Mouse (Mus musculus) mouse trophoblast stem cell (cell line): Measurements from ENCODE around the gene Lao1.
"Not testable (repeated sequence)": the region's sequence is repeated elsewhere in the genome, so short reads cannot be mapped to it uniquely, and the experiment has no call there.

Experiments
- in situ Hi-C, 2 experiments: fragments of 300-500 bp; cut with MseI, MboI; formaldehyde crosslinking; loops; 2 replicates in 1 of 2; 3 replicates in 1 of 2; pipeline ENCODE4 v1.15.1; 2025

Gene Lao1

DNA sequence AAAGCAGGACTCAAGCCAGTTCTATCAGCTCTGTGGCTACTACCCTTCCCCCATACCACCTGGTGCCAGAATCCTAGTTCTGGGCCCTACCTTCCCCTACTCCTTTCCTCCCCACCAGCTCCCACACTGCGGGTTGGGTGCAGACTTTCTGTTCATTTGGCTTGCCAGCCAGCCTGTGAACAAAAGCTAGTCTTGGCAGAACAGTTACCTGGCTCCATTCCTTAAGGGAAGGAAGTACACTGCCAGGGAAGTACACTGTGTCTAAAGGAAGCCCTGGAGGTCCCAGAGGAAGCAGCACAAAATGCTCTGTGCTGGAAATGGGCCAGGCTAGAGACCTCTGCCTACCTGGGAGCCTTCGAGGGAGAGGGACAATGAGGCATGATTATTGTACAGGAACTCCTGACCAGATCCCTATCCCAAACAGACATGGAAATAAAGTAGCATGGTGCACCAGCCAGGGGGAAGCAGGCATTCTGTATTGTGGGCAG lies at the start of gene Lao1:
Gene Lao1 (plus strand): TSS at position 438 of the 488 bp plus-strand sequence.
- in situ Hi-C loops: no loop called here

DNA sequence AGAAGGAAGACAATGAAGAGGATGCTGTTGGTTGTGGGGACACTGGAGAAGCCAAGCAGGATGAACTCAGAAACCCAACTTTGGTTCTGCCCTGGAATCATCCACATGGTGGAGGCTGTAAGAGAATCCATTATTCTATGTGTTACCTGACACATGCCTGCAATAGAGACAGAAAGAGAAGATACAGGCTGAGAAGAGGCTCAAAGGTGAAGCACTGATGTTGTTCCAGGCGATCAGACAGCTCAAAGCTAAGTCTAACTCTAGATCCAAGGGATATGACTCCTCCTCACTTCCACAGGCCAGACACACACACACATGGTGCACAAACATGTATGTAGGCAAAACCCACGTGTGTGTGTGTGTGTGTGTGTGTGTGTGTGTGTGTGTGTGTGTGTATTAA lies 44.0 kb upstream of the Lao1 start, which contains the start of gene Olfr1329:
Gene Olfr1329 (minus strand): TSS at position 101 of the 400 bp plus-strand sequence.
- in situ Hi-C loops: not testable (repeated sequence)

DNA sequence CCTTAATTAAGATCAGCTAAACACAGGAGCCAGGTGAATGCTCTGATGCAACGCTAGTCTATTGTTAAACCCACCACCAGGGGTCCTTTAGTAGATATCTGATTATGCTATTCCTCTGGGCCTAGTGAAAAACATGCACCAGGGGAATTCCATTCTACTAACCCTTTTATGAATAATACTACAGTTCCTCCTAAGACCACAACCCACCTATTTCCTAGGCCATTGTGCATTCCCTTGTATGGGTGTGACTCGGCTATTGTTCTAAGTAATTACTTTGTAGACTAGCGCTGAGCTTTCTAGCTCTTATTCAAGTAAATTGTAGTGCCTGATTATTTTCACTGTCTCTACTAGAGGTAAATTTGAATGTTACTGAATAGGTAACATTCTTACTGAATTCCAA lies 30.1 kb upstream of the Lao1 start:
- in situ Hi-C loops: not testable (repeated sequence)

DNA sequence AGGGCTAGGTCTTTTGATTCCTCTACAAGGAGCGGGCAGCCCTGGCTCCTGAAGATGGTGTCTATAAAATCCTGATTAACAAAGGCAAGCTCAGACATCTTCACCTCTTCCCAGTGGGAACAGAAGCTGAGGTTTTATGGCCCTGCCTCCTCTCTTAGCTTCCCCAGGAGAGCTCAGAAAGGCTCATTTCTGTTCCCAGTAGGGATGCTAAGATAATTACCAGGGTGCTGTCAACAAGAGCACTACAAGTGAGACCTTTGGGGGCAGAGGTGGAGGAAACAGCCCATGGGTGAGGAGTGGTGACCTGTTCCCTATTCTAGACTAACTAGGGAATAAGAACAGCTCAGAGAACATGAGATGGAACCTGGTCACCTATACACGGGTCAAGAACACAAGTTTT lies 22.9 kb upstream of the Lao1 start, which contains the start of gene Olfr1328:
Gene Olfr1328 (minus strand): TSS at position 101 of the 400 bp plus-strand sequence.
- in situ Hi-C loops: no loop called here

DNA sequence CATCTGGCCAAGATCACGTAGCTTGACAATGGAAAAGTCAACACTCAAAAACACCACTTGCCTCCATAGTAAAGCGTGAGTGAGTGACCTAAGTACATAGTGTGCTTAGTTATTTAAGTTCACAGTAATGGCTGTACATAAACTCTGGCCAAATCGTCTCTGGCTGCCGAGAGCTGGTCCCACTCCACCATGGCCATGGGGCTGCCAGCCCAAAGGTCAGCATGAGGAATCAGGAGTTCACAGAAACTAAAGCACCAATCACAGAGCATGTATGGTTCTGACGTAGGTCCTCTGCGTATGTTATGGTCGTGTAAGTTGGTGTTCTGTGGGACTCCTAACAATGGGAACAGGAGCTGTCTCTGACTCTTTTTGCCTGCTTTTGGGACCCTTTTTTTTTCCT lies 2.6 kb upstream of the Lao1 start:
- in situ Hi-C loops: no loop called here

DNA sequence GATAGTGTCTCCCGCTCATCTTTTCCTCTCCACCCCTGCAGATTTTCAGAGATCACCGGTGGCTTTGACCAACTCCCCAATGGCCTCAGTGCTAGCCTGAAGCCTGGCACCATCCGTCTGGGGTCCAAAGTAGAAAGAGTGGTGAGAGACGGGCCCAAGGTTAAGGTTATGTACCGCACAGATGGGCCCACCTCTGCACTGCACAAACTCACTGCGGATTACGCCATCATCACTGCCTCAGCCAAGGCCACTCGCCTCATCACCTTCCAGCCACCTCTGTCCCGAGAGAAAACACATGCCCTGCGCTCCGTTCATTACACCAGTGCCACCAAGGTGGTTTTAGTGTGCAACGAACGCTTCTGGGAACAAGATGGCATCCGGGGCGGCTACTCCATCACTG lies 6.3 kb downstream of the Lao1 start:
- in situ Hi-C loops: no loop called here

DNA sequence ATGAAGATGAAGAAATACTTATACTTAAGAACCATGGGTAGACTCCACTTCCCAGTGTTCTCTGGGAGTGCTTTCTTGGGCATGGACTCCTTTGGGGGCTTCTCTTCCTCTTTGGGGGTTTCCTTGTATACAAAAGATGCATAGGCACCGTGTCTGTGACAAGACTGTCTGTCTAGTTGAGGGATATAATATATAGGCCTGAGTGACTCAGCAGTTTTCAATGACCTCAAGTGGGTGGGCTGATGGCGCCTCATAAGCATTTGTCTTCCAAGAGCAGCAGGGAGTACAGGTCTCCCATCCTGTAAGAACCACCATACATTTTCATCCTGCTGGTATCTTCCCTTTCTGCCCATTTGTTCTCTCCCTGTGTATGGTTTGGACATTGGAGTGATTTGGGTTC lies 11.9 kb downstream of the Lao1 start:
- in situ Hi-C loops: no loop called here

DNA sequence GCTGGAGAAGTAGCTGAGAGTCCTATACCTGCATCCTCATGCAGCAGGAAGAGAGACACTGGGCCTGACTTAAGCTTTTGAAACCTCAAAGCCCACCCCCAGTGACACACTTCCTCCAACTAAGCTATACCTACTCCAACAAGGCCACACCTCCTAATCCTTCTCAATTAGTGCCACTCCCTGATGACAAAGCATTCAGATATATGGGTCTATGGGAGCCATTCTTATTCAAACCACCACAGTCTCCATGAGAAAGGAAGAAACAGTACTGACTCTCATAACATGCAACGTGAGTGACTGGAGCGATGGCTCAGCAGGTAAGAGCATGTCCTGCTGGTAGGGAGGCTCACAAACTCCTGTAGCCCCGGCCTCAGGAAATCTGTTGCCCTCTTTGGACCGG lies 23.9 kb downstream of the Lao1 start:
- in situ Hi-C loops: loop anchor here (10.0 kb wide), 1 partner anchor 340 kb away; no protein-coding TSS in a partner anchor

DNA sequence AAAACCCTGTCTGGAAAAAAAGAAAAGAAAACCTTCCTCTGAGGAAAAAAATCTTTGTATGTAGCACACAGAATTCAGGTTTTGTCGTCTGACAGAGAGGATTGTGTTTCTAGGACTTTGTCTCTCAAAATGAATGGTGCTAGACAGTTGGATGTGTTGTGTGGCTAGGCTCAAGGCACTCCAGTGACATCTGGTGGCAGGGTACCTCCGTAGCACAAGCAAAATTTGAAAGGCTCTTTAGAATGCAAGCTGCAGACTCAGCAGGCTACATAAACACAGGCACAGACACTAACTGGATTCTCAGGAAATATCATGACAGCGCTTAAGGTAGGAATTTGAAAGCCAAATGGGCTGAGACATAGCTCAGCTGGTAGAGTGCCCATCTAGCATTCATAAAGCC lies 27.2 kb downstream of the Lao1 start:
- in situ Hi-C loops: loop anchor here (10.0 kb wide), 1 partner anchor 344 kb away; no protein-coding TSS in a partner anchor

DNA sequence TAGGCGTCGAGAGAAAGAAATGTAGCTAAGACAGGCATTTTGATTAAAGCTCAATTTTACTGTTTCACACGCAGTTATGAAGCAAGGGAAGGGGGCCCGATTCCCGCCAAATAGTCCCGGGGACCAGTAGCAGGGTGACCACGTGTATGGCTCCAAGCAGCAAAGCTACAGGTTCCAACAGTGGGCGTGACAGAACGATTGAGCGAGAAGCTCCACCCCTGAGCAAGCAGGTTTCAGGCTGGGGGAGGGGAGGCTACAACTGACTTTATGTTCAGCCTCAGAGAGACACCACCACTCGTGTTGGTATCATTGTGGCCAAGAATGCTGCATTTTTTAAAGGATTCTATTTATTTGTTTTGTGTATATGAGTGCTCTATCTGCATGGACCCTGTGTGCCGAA lies 28.0 kb downstream of the Lao1 start:
- in situ Hi-C loops: loop anchor here (10.0 kb wide), 1 partner anchor 345 kb away; no protein-coding TSS in a partner anchor

DNA sequence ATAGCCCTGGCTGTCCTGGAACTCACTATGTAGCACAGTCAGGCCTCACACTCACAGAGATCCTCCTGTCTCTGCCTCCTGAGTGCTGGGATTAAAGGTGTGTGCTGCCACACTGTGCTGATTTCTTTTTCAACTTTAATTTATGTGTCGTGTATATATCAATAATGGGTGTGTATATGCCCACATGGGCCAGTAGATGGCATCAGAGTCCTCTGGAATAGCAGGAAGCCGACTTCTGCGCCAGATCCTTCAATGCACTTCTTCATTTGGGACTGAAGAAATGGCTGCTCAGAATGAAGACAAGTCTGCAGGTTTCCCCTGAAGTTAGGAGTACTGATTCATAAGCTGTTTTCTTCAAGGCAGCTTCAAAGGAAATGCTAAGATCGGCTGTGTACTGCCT lies 30.4 kb downstream of the Lao1 start:
- in situ Hi-C loops: loop anchor here (5.0 to 10.0 kb wide), 2 partner anchors 173 to 176 kb away; no protein-coding TSS in a partner anchor

DNA sequence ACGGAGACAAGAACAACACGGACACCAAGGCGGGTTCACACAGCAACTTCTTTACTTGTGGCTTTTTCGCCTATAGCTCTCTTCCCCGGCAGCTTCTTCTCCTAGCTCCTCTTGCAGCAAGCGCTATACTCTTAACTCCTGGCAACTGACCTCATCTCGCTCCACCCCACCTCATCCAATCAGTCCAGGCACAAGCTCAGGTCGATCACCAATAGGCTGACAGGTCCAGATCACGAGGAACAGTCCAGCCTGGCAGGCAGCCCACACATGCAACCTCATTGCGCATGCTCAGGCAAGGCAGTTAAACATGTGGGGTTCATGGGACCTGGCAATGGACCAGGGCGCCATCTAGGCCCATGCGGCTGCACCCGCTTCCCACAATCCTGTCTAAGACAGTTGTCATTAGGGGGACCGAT lies 35.8 kb downstream of the Lao1 start:
- in situ Hi-C loops: loop anchor here in 1 of 2 experiments (10.0 kb wide), 1 partner anchor 168 kb away; no protein-coding TSS in a partner anchor

DNA sequence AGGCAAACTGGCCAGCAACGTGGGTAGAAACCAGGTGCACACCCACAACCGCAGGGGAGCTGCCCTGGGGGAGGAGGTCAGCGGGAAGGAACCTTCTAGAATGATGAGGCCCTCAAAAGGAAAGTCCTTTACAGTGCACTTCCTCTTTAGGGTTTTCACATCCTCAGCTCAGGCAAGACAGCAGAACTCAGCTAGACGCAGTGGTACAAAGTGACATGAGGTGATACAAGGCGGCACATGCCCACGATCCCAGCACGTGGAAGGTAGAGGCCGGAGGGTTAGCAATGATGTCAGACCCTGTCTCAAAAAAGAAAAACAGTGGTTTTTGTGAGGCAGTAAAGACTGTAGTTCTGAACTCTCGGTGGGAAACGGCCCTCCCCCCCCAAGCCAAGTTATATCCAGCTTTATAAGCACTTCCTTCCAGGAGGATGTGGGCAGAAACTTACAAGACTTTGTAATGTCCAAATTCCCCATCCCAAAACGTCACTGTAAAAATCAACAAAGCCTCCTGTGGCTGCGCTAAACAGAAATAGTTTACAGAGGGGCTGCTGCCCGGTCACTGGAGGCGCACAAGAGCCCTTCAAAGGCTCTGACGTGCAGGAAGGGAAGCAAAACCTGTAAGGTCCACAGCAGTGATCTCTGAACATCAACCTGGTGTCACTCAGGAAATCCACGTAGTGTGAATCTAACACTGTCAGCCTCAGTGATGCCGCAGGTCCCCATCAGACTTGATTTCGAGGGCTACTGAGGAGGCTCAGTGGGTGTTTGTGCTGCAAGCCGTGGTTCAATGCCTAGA lies 38.5 kb downstream of the Lao1 start:
- in situ Hi-C loops: loop anchor here (5.0 to 10.0 kb wide), 2 partner anchors 107 to 165 kb away; partner anchors contain the start of gene Slc2a1 (in 1 of the 2)

DNA sequence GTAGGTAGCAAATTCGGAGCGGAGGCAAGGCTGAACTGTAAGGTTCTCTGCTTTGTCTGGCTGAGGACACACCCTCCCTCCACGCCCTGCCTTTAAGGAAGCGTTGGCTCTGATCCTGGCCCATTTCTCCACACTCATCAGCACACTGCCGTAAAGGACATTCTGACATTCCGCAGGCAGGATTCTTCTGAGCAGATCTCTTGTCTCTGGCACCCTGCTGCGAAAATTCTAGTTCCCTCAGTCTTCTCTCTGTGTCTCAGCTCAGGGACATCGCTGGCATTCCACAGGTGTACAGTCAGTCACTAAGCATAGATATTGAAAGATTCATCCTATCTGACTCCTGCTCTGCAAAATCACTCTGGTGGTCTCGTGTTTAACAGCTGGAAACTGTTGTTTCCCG lies 40.3 kb downstream of the Lao1 start:
- in situ Hi-C loops: loop anchor here in 1 of 2 experiments (5.0 kb wide), 1 partner anchor 106 kb away; the partner anchor contains the start of gene Slc2a1

DNA sequence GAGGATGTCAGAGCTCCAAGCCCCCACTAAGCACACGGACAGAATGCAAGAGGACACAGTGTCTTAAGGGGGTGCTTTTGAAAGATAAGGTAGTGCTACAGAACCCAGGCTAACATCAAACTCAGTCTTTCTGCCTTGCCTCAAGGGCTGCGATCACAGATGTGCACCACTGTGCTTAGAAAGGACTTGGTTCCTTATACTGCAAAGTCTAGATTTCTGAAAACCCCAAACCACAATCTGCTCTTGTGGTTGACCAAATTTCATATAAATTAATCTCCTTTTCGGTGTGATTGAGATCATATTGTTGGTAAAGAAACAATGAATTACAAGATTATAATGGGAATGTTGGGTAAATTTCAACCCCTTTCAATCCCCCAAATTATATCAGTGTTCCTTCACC lies 41.1 kb downstream of the Lao1 start:
- in situ Hi-C loops: loop anchor here in 1 of 2 experiments (5.0 kb wide), 1 partner anchor 105 kb away; the partner anchor contains the start of gene Slc2a1

DNA sequence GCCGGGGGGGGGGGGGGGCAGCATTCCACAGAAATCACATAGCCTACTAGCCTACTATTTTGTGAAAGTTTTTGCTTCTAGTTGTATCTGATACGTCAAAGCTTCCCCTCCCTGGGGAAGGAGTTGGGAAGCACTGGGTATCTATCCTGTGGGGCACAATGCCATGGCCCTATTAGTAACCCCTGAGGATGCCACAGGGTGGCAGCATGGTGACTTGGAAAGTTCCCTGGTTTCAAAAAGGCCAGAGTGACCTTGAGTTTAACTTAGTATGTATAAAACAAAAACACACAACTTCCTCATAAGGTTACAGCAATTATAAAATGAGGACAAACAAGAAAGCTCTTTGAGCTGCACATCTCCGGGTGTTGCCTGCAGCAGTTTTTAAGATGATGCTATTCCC lies 42.8 kb downstream of the Lao1 start:
- in situ Hi-C loops: loop anchor here in 1 of 2 experiments (5.0 kb wide), 1 partner anchor 103 kb away; the partner anchor contains the start of gene Slc2a1

DNA sequence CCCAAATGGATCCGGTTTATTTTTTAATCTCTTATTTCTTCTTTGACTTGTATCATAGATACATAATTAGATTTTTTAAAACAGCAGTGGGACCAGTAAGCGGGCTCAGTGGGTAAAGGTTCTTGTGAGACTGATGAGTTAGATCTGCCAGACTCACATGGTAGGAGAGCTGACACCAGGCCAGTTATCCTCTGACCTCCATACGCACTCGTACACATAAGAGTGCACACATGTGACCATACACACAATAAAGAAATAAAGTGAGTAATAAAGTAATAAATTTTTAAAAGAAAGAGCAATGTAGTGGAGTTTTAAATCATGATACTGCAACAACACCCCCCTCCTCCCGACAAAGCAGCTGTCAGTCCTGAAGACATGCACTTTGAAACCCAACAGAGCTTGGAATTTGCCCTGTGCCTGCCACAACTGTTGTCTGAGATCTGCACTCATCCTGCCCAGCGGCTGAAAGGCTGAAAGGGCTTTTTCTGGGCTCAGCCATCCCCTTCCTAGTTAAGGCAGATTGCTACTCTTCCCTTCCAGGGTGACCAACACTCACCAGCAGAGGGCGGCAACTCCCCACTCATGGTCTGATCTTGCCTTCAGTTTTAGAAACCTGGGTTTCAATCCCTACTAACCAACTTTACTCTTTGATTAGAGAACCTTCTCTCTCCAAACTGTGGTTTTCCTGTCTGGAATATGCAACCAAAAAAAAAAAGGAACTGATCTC lies 43.4 kb downstream of the Lao1 start:
- in situ Hi-C loops: loop anchor here (5.0 kb wide), 1 partner anchor 103 kb away; the partner anchor contains the start of gene Slc2a1 (in 2 of the 2)

DNA sequence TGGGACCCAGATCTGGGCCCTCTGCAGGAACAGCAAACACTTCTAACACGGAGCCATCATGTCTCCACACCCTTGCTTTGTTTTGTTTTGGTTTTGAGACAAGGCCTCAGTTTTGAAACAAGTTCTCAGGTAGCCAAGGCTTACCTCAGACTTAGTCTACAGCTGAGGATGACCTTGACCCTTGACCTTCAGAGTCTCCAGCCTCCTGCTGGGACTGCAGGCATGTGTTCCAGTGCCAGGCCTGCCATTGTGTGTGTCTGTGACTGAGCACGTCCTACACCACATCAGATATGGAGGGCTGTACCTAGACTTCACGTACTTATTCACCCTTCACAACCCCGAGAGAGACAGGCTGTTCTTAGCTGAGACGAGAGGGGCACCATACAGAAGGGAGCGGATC lies 46.2 kb downstream of the Lao1 start:
- in situ Hi-C loops: loop anchor here in 1 of 2 experiments (5.0 kb wide), 1 partner anchor 100 kb away; the partner anchor contains the start of gene Slc2a1

DNA sequence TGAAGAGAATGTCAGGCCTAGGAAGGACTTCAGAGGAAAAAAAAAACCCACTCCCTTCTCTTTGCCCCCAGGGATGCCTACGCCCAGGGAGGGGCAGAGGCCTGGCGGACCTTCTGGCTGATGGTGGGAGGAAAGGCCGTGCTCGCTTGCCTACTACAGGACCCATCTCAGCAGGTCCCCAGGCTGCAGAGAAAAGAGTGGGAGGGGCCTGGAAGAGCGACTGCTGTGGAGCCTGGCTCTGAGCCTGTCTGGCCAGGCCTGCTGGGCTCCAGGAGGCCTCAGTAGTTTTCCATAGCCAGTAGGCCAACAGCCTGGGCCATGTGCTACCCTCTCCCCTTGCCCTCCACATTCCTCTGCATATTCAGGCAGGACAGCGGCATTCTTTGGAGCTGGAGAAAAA lies 47.1 kb downstream of the Lao1 start:
- in situ Hi-C loops: loop anchor here in 1 of 2 experiments (5.0 kb wide), 1 partner anchor 99 kb away; the partner anchor contains the start of gene Slc2a1

DNA sequence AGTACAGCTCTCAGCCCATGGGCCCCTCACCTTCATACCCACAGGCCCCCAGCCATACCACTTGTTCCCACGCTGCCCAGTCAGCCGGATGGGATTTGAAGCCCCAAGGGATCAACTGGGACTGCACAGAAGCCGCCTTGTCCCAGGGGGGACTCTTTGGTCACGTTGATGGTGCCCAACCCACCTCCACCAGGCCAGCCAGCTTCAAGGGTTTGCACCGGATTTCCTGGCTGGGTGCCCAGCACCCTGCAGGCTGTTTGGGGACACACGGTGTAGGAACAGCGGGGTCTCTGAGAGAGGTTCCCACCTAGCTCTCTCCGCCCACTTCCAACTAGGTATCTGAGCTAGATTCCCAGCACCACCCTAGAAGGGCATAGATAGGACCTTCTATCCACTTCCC lies 48.4 kb downstream of the Lao1 start:
- in situ Hi-C loops: loop anchor here in 1 of 2 experiments (5.0 kb wide), 1 partner anchor 97 kb away; the partner anchor contains the start of gene Slc2a1

DNA sequence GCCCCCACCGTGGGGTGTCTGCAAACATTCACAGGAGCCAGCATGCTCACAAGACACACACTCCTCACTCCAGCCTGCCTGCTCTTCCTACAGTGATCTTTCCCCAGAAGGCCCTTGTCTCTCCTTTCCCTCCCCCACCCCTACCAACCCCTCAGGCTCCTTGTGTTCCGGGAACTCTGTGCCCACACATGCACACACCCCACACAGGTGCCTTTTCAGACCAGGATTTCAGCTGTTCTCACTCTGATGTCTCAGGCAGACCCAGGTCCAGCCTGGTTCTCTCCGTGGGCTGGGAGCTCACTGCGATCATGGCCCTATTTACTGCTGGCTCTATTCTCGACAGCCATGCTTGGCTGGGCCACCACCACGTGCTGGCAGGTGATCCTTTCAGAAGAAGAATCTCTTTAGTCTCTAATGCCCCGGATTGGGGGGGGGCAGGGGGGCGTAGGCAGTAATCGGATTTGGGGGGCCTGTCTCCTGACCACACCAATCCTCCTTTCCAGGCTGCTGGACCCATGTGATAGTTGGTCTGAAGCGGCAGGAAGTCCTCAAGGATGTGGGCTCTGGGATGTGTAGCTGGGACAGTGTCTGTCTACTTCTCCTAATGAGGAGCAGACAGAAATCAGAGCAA lies 49.8 kb downstream of the Lao1 start:
- in situ Hi-C loops: no loop called here
